Mouse (Mus musculus) MN1 (cell line): ENCODE measurements around the gene Olfr561.

Experiments
- DNase-seq: peaks from one replicate; pipeline ENCODE4 v3.0.0-alpha.2; 2016; ENCODE audit warnings: low spot score

The Olfr561 gene

GRCm38 (mm10) chr7:102770921-102771320 lies at the start of gene Olfr561:
TSS of gene Olfr561 (plus strand) at chr7:102771221.
- DNase-seq, result no peak

- no peak for DNase-seq
These were observed 43.6 kb upstream of the Olfr561 start, which contains the start of gene Olfr559 for GRCm38 (mm10) chr7:102727391-102727790. TSS of gene Olfr559 (minus strand) at chr7:102727491.

- no peak for DNase-seq
These were observed 37.2 kb upstream of the Olfr561 start for GRCm38 (mm10) chr7:102733793-102734192.

GRCm38 (mm10) chr7:102737705-102738104 lies 33.3 kb upstream of the Olfr561 start:
- peak; percentile 53 for DNase-seq

- no peak for DNase-seq
These were observed 18.9 kb upstream of the Olfr561 start for GRCm38 (mm10) chr7:102752086-102752485.

- DNase-seq, result peak; percentile 24
These were observed 11.8 kb upstream of the Olfr561 start, which contains the start of the genes Olfr560 and Olfr78 for GRCm38 (mm10) chr7:102759266-102759665. TSS of gene Olfr560 (minus strand) at chr7:102759366. TSS of gene Olfr78 (minus strand) at chr7:102759471.

- DNase-seq, result no peak
These were observed 32.2 kb downstream of the Olfr561 start, which contains the start of gene Olfr564 for GRCm38 (mm10) chr7:102803180-102803579. TSS of gene Olfr564 (plus strand) at chr7:102803480.
